Mouse (Mus musculus) MEL (cell line): Measurements from ENCODE around the gene Hectd3.

Source experiments
- CTCF ChIP-seq, 3 experiments: IDR thresholded peaks in 2 of 3; conservative IDR thresholded peaks in 1 of 3; 2 replicates each; pipeline ENCODE4 v1.5.1; 2011 to 2012; ENCODE audit warnings: low read length in 3 of 3, low read depth in 2 of 3, mild to moderate bottlenecking in 2 of 3, improper control_type of control experiment in 1 of 3, inconsistent platforms in 1 of 3, mixed read lengths in 1 of 3, moderate library complexity in 1 of 3; ENCODE audit not compliant: control insufficient read depth in 1 of 3, insufficient read depth in 1 of 3, poor library complexity in 1 of 3, severe bottlenecking in 1 of 3
- E2F4 ChIP-seq: IDR thresholded peaks from 2 replicates; pipeline ENCODE4 v1.6.1; 2011; ENCODE audit warnings: low read depth, low read length, improper control_type of control experiment, borderline replicate concordance
- EP300 ChIP-seq, 2 experiments: IDR thresholded peaks; 2 replicates each; pipeline ENCODE4 v1.6.1; 2011; ENCODE audit warnings: improper control_type of control experiment in 2 of 2, low read length in 2 of 2, low read depth in 1 of 2, mild to moderate bottlenecking in 1 of 2
- MAX ChIP-seq: IDR thresholded peaks from 2 replicates; pipeline ENCODE4 v1.6.1; 2011; ENCODE audit warnings: low read length, improper control_type of control experiment
- MXI1 ChIP-seq: IDR thresholded peaks from 2 replicates; pipeline ENCODE4 v1.6.1; 2011; ENCODE audit warnings: mild to moderate bottlenecking, low read depth, low read length, improper control_type of control experiment
- POLR2A ChIP-seq, 2 experiments: IDR thresholded peaks; 2 replicates each; pipeline ENCODE4 v1.6.1; 2011 to 2012; ENCODE audit warnings: low read length in 2 of 2, mild to moderate bottlenecking in 2 of 2, control low read depth in 1 of 2, improper control_type of control experiment in 1 of 2, low read depth in 1 of 2, moderate library complexity in 1 of 2; ENCODE audit not compliant: control insufficient read depth in 1 of 2, insufficient read depth in 1 of 2, poor library complexity in 1 of 2
- USF1 ChIP-seq: IDR thresholded peaks from 2 replicates; pipeline ENCODE4 v1.6.1; 2014; ENCODE audit warnings: low read depth, mild to moderate bottlenecking, inconsistent platforms, low read length, improper control_type of control experiment, moderate library complexity

- TF ChIP-seq CTCF (IDR thresholded peaks at IDR 0.05 in 2 of 3, conservative IDR thresholded peaks at IDR 0.05 in 1 of 3; ENCODE audit: control insufficient read depth in 1 of 3, insufficient read depth in 1 of 3, low read depth in 2 of 3, low read length in 3 of 3, poor library complexity in 1 of 3, severe bottlenecking in 1 of 3) (no peak), POLR2A (IDR thresholded peaks at IDR 0.05; ENCODE audit: control insufficient read depth in 1 of 2, insufficient read depth in 1 of 2, low read depth in 1 of 2, low read length in 2 of 2, poor library complexity in 1 of 2) (no peak), USF1 (no peak), EP300 (IDR thresholded peaks at IDR 0.05; ENCODE audit: low read depth in 1 of 2, low read length in 2 of 2) (peak in 1 of 2 experiments; percentile 51; a peak in 2 of 4 replicates), MXI1 (no peak), MAX (no peak), E2F4 (no peak)
These were observed 28.4 kb downstream of the Hectd3 start for GRCm38 (mm10) chr4:117023469-117023868.
